In genomic region chr5:147704890-147705289, GRCm38 (mm10) we compare ENCODE assay signal across 27 mouse cellular contexts.
"Had no signal": no experiment of that assay in that cellular context is flagged by ENCODE, and none has a peak within 500 bp of the region (broad histone marks: within the 10 kb centered on the region; RNA-seq: fewer than 3 reads in every experiment).

No protein-coding gene starts in this region.

- H3K9me3 ChIP-seq: heart, embryonic 15.5 days; hindbrain, embryonic 12.5 days; limb, embryonic 10.5 days; liver, embryonic 13.5 days; liver, embryonic 15.5 days had no signal

- H3K36me3 ChIP-seq: heart, embryonic 15.5 days; hindbrain, embryonic 12.5 days; limb, embryonic 10.5 days; limb, embryonic 12.5 days; liver, embryonic 13.5 days; liver, embryonic 15.5 days had no signal

- H3K4me3 ChIP-seq: heart, adult 2 months; heart, embryonic 13.5 days; heart, embryonic 15.5 days; hindbrain, embryonic 12.5 days; layer of hippocampus, adult 2 months; left cerebral cortex, adult 2 months; limb, embryonic 10.5 days; limb, embryonic 12.5 days; liver, embryonic 13.5 days; liver, embryonic 15.5 days had no signal

- H3K27me3 ChIP-seq: heart, embryonic 13.5 days; heart, embryonic 15.5 days; hindbrain, embryonic 12.5 days; liver, embryonic 13.5 days; liver, embryonic 15.5 days had no signal

- H3K27ac ChIP-seq: heart, adult 2 months; heart, embryonic 13.5 days; heart, embryonic 15.5 days; hindbrain, embryonic 12.5 days; hindbrain, embryonic 14.5 days; layer of hippocampus, adult 2 months; left cerebral cortex, adult 2 months; limb, embryonic 10.5 days; limb, embryonic 12.5 days; liver, embryonic 13.5 days; liver, embryonic 15.5 days had no signal

- H3K9ac ChIP-seq: heart, embryonic 13.5 days; heart, embryonic 15.5 days; hindbrain, embryonic 12.5 days; hindbrain, embryonic 14.5 days; limb, embryonic 12.5 days; liver, embryonic 13.5 days; liver, embryonic 15.5 days had no signal

- DNase-seq: gastrocnemius, postnatal 14 days; gastrocnemius, postnatal 36 days; heart, adult 11 months; heart, adult 2 months; heart, postnatal 14 days; heart, postnatal 36 days; kidney, adult 11 months; kidney, adult 2 months; kidney, adult 9 months; kidney, postnatal 10 days; kidney, postnatal 25 days; kidney, postnatal 4 days; liver; liver, embryonic 13.5 days had no signal

- H3K4me1 ChIP-seq: heart, embryonic 13.5 days; heart, embryonic 15.5 days; hindbrain, embryonic 12.5 days; limb, embryonic 12.5 days; liver, embryonic 13.5 days; liver, embryonic 15.5 days had no signal

- ATAC-seq: hindbrain, embryonic 16.5 days; intestine, embryonic 16.5 days had no signal

- H3K4me2 ChIP-seq: heart, embryonic 11.5 days; heart, embryonic 13.5 days; heart, embryonic 15.5 days; hindbrain, embryonic 12.5 days; hindbrain, embryonic 14.5 days; limb, embryonic 12.5 days; liver, embryonic 11.5 days; liver, embryonic 13.5 days; liver, embryonic 15.5 days had no signal
